Mouse (Mus musculus) testis, adult 2 months (tissue): ENCODE data around the gene Apob.

ENCODE experiments used
- CTCF ChIP-seq: fragments of 200-500 bp; IDR thresholded peaks from 2 replicates; pipeline ENCODE4 v1.5.1; 2012; ENCODE audit warnings: low read depth, mild to moderate bottlenecking, inconsistent platforms, low read length, moderate library complexity; ENCODE audit not compliant: control insufficient read depth, insufficient read depth, insufficient replicate concordance
- POLR2A ChIP-seq: fragments of 200-500 bp; IDR thresholded peaks from 2 replicates; pipeline ENCODE4 v1.6.1; 2012; ENCODE audit warnings: low read depth, mild to moderate bottlenecking, inconsistent platforms, low read length, moderate library complexity; ENCODE audit not compliant: control insufficient read depth

- TF ChIP-seq CTCF = no peak
- TF ChIP-seq POLR2A = no peak
Measured at GRCm38 (mm10) chr12:7932405-7932920, 45.0 kb upstream of the Apob start.
